Mouse (Mus musculus) stomach, postnatal 0 days (tissue): ENCODE measurements around the gene Nbas. TPM values are rescaled to one million over a fixed set of nuclear protein-coding genes. Genes with fewer than 3 reads are reported as not detected.

ENCODE experiments used
- ATAC-seq: fragments of 200-750 bp; cut with Nextera tagmentation; 2 replicates; pipeline ENCODE4 v1.8.0; 2017; ENCODE audit not compliant: low FRiP score, low TSS enrichment
- DNase-seq: peaks from one replicate; pipeline ENCODE4 v3.0.0-alpha.2; 2016; ENCODE audit warnings: low spot score
- H3K27ac ChIP-seq: fragments of 300-500 bp; sonication (generic); replicated peaks from 2 replicates; pipeline ENCODE4 v1.5.1; 2014; ENCODE audit warnings: mild to moderate bottlenecking, control low read depth
- H3K27me3 ChIP-seq: fragments of 300-500 bp; sonication (generic); 2 replicates; pipeline ENCODE4 v1.6.1; 2014; ENCODE audit warnings: low read length; ENCODE audit not compliant: control insufficient read depth, insufficient read depth
- H3K36me3 ChIP-seq: fragments of 300-500 bp; sonication (generic); 2 replicates; pipeline ENCODE4 v1.6.1; 2014; ENCODE audit warnings: low read length, mixed read lengths; ENCODE audit not compliant: control insufficient read depth, insufficient read depth
- H3K4me1 ChIP-seq: fragments of 300-500 bp; sonication (generic); replicated peaks from 2 replicates; pipeline ENCODE4 v1.6.1; 2014; ENCODE audit warnings: antibody characterized with exemption; ENCODE audit not compliant: control insufficient read depth, insufficient read depth
- H3K4me2 ChIP-seq: fragments of 300-500 bp; sonication (generic); replicated peaks from 2 replicates; pipeline ENCODE4 v1.6.1; 2014; ENCODE audit warnings: low read depth, mild to moderate bottlenecking, control low read depth, moderate library complexity
- H3K4me3 ChIP-seq: fragments of 300-500 bp; sonication (generic); 2 replicates; pipeline ENCODE4 v1.5.1; 2014; ENCODE audit warnings: low read depth, low read length, control low read depth
- H3K9ac ChIP-seq: fragments of 300-500 bp; sonication (generic); 2 replicates; pipeline ENCODE4 v1.6.1; 2014; ENCODE audit warnings: mild to moderate bottlenecking, low read length, control low read depth, mixed read lengths
- H3K9me3 ChIP-seq: fragments of 300-500 bp; sonication (generic); 2 replicates; pipeline ENCODE4 v1.6.1; 2016; ENCODE audit warnings: low read length; ENCODE audit not compliant: control insufficient read depth
- CTCF ChIP-seq: IDR thresholded peaks from 2 replicates; pipeline ENCODE4 v1.5.1; 2016; ENCODE audit warnings: antibody characterized with exemption, low read depth, mild to moderate bottlenecking, moderate library complexity
- EP300 ChIP-seq: optimal IDR thresholded peaks from 2 replicates; pipeline ENCODE3; 2016; ENCODE audit warnings: antibody characterized with exemption
- WGBS: fragments of 180-500 bp; shearing (Covaris S2); extraction: QIAGEN DNeasy Blood & Tissue Kit; methylation state at CpG from one replicate; pipeline ENCODE4 v1.1.7; 2014; 5-methylcytosine and 5-hydroxymethylcytosine counted together
- polyA plus RNA-seq: library from polyadenylated mRNA; unstranded; fragments of >200 nt; fragmentation: Nextera tagmentation; extraction: Ambion mirVana; gene quantifications from 2 replicates; pipeline ENCODE4 v1.2.1, GENCODE M21; 2015

Gene Nbas
- polyA plus RNA-seq, 1 experiment from 2014 or later: 9.1 TPM

DNA sequence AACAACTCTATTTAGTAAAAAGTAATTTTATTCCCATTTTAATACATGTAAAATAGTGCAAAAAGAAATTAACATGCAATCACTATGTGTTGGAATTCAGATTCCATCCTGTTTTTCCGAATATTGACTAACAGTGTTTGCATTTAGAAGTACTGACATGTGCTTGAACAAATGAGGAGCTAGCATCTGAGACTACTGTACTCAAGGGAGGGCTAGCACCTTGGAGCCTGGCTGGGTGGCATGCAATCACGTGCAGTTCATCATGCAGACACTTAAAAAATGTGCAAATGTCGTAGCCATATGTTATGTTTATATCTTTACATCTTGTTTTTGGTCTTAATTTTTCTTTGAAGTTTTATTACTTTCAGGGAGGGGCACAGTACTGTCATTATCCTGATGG, 45.5 kb downstream of the Nbas start:
- Histone ChIP-seq H3K4me3 (no peak overlapping the region), H3K27me3 (no peaks in the 10 kb centered on the region), H3K4me1 (no peaks in the 10 kb centered on the region), H3K4me2 (no peak overlapping the region), H3K36me3 (peaks cover 7% of the 10 kb centered on the region), H3K9ac (no peak overlapping the region), H3K9me3 (no peaks in the 10 kb centered on the region), H3K27ac (no peak overlapping the region)
- no peak for ATAC-seq
- DNase-seq: no peak
- TF ChIP-seq CTCF (no peak), EP300 (no peak)
- 74% methylated on average over 3 of the region's 3 CpGs for WGBS

DNA sequence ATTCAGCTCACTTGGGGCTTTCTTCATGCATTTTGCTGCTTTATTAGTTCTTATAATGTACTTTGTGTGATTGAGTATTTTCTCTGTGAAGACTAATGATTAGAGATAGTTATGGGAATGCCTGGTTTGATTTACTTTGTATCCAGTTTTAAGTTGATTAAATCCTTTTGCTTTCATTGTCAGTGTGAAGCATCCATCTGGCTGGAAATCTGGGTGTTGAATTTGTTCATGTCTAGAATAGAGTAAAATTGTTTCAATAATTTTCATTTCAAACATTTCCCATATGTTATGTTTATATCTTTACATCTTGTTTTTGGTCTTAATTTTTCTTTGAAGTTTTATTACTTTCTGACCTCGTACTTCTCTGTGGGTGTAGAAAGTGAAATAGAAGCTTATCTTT, 46.1 kb downstream of the Nbas start:
- Histone ChIP-seq H3K9ac (no peak overlapping the region), H3K36me3 (peaks cover 5% of the 10 kb centered on the region), H3K9me3 (no peaks in the 10 kb centered on the region), H3K4me3 (no peak overlapping the region), H3K27ac (no peak overlapping the region), H3K4me2 (no peak overlapping the region), H3K27me3 (no peaks in the 10 kb centered on the region), H3K4me1 (no peaks in the 10 kb centered on the region)
- DNase-seq: no peak
- 78% methylated on average over 1 of the region's 1 CpGs for WGBS
- ATAC-seq: no peak
- TF ChIP-seq EP300: no peak
- TF ChIP-seq CTCF: no peak

DNA sequence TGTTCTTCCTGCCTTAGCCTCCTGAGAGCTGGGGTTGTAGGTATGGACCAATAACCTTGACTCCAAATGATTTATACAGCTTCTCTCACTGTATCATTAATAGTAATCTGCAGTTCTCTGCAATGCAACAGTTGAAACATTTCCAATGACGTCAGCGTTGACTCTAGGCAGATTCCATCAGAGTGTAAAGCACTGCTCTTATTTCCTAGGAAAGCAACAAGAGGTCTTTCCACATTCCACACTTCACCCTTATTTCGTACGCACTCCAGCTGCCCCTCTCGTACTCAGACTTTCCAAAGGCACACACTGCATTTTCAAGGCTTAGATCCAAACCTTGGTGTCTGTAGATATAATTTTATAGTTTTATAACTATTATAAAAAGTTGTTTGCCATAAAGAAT, 73.6 kb downstream of the Nbas start:
- no peak for ATAC-seq
- no peak for DNase-seq
- Histone ChIP-seq H3K4me1 (no peaks in the 10 kb centered on the region), H3K9ac (no peak overlapping the region), H3K4me2 (no peak overlapping the region), H3K9me3 (no peaks in the 10 kb centered on the region), H3K27ac (no peak overlapping the region), H3K27me3 (no peaks in the 10 kb centered on the region), H3K36me3 (no peaks in the 10 kb centered on the region), H3K4me3 (no peak overlapping the region)
- WGBS: 47% methylated on average over 5 of the region's 5 CpGs
- TF ChIP-seq CTCF (no peak), EP300 (no peak)

DNA sequence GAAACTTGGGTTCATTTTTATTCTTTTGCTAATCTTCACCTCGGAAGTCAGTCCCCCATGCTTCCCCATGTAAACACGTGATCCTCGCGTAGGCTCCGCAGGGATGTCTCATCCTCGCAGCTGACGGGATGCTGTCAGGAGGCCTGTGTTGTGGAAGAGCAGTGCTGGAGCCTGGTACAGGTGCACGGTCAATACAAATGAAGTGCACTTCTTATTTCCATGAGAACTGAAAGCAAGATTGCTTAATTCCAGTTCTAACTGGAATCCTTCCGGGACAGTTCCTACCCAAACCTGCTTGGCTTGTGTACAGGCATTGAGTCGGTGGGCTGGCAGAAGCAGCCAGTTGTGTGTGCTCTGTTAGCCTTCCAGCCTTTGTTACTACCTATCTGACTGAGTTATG, 87.3 kb downstream of the Nbas start:
- no peaks in the 10 kb centered on the region for H3K4me1 ChIP-seq
- no peak overlapping the region for H3K9ac ChIP-seq
- no peaks in the 10 kb centered on the region for H3K36me3 ChIP-seq
- H3K27me3 ChIP-seq: no peaks in the 10 kb centered on the region
- H3K27ac ChIP-seq: no peak overlapping the region
- no peak overlapping the region for H3K4me2 ChIP-seq
- 86% methylated on average over 10 of the region's 10 CpGs for WGBS
- no peak overlapping the region for H3K4me3 ChIP-seq
- no peak for ATAC-seq
- H3K9me3 ChIP-seq: no peaks in the 10 kb centered on the region
- no peak for DNase-seq
- no peak for TF ChIP-seq EP300
- no peak for TF ChIP-seq CTCF

DNA sequence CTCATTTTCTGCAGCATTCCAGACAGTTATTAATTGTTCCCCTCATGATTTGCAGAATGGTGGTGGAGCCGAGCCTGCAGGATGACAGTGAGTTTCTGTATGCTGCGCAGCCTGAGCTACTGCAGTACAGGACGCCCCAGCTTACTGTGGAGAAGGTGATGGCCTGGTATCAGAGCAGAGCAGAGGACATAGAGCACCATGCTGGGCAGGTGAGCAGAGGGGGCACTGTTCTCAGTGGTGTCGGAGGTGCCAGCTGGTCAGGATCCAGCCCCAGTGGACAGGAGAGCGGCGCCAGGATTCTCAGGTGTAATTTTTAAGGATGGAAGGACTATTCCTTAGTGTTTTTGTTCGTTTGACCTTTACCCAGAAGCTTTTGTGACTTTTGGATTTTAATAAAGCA, 87.8 kb downstream of the Nbas start:
- no peaks in the 10 kb centered on the region for H3K27me3 ChIP-seq
- TF ChIP-seq EP300: no peak
- no peak for TF ChIP-seq CTCF
- no peak overlapping the region for H3K4me3 ChIP-seq
- H3K9ac ChIP-seq: no peak overlapping the region
- no peaks in the 10 kb centered on the region for H3K4me1 ChIP-seq
- no peak for ATAC-seq
- no peaks in the 10 kb centered on the region for H3K36me3 ChIP-seq
- no peak for DNase-seq
- no peak overlapping the region for H3K27ac ChIP-seq
- no peak overlapping the region for H3K4me2 ChIP-seq
- H3K9me3 ChIP-seq: no peaks in the 10 kb centered on the region
- 79% methylated on average over 7 of the region's 7 CpGs for WGBS

DNA sequence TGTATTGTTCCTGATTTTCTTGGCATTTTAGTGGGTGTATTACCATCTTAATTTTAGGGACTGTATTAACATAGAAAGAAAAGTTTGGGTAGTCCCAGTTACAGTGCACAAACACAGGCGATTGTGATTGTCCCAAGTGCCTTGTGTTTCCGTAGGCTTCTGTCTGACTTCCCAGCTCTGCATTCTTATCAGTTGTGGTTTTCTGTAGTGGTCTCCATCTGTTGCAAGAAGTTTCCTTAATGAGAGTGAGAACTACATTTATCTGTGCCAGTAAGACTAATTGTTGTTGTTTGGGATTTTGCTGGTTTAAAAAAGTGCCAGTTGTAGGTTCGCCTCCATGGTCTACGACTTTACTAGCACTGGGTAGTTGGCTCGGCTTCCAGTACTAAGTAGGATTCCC, 88.3 kb downstream of the Nbas start:
- Histone ChIP-seq H3K4me3 (no peak overlapping the region), H3K9ac (no peak overlapping the region), H3K4me2 (no peak overlapping the region), H3K27ac (no peak overlapping the region), H3K36me3 (no peaks in the 10 kb centered on the region), H3K9me3 (no peaks in the 10 kb centered on the region), H3K4me1 (no peaks in the 10 kb centered on the region), H3K27me3 (no peaks in the 10 kb centered on the region)
- no peak for ATAC-seq
- no peak for DNase-seq
- no peak for TF ChIP-seq EP300
- no peak for TF ChIP-seq CTCF
- 92% methylated on average over 5 of the region's 5 CpGs for WGBS

DNA sequence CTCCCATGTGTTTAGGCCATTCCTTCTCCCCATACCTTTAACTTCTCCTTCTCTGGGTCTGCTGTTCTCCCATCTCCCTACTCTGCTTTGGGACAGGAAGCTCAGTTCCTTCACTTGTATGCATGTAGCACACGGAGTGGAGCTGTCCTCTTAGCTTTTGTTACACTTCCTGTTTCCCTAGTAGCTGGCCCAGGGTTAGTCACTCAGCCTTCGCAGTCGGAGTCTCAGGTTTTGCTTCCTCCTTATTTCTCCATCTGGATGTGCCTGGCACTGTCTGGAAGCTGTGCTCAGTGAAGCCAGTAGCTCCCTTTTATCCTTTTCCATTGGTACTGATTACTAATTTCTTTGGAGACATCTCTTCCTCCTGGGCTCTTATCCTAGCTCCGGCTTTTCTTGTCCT, 89.9 kb downstream of the Nbas start:
- no peak for TF ChIP-seq CTCF
- no peak for TF ChIP-seq EP300
- no peaks in the 10 kb centered on the region for H3K36me3 ChIP-seq
- H3K4me1 ChIP-seq: no peaks in the 10 kb centered on the region
- 61% methylated on average over 4 of the region's 4 CpGs for WGBS
- no peaks in the 10 kb centered on the region for H3K27me3 ChIP-seq
- ATAC-seq (peak; percentile 56; the same call in 1 of the 2 replicates), DNase-seq (no peak)
- no peak overlapping the region for H3K4me2 ChIP-seq
- H3K9me3 ChIP-seq: no peaks in the 10 kb centered on the region
- H3K27ac ChIP-seq: no peak overlapping the region
- H3K4me3 ChIP-seq: no peak overlapping the region
- no peak overlapping the region for H3K9ac ChIP-seq
